Mouse (Mus musculus): ENCODE results near the gene Nipal3.

- no peak for TF ChIP-seq POLR2A (IDR thresholded peaks at IDR 0.05; ENCODE audit: borderline replicate concordance, extremely low read depth, insufficient read depth, insufficient read length, poor library complexity, severe bottlenecking)
- no peak for TF ChIP-seq CTCF (IDR thresholded peaks at IDR 0.05; ENCODE audit: borderline replicate concordance, extremely low read depth, insufficient read depth, insufficient read length)
Measured at GRCm38 (mm10) chr4:135520421-135520820, 25.6 kb upstream of the Nipal3 start.
